ENCODE assay signal across 9 mouse cellular contexts in genomic region chr5:33982731-33983259, GRCm38 (mm10). TPM values are rescaled to one million over a fixed set of nuclear protein-coding genes. Genes with fewer than 3 reads are reported as not detected.
DNase-seq lines count a peak whose midpoint lies in the region; ATAC-seq and TF ChIP-seq lines count a peak whose summit lies in the region.
"Had no signal": no experiment of that assay in that cellular context is flagged by ENCODE, and none has a peak within 500 bp of the region (broad histone marks: within the 10 kb centered on the region; RNA-seq: fewer than 3 reads in every experiment).

No protein-coding gene starts in this region.

- ATAC-seq in frontal cortex, adult (ENCODE audit: low TSS enrichment), result peak; percentile 38
- 0 out of 2 replicates have a peak, but pooled peaks have one; percentile 8 for ATAC-seq in limb, embryonic 11.5 days (ENCODE audit: insufficient number of reproducible peaks, low FRiP score, low TSS enrichment, low read depth)

- peak overlapping the region; percentile 80 for H3K4me2 ChIP-seq in limb, embryonic 11.5 days (ENCODE audit: low read depth, severe bottlenecking)

- peak overlapping the region; percentile 63 for H3K9ac ChIP-seq in limb, embryonic 11.5 days (ENCODE audit: low read length)

- H3K4me1 ChIP-seq in spleen, adult 2 months (ENCODE audit: control insufficient read depth, insufficient read depth, insufficient read length), result peaks cover 10% of the 10 kb centered on the region
- peaks cover 4% of the 10 kb centered on the region; the same call in 1 of the 2 replicates for H3K4me1 ChIP-seq in limb, embryonic 11.5 days (ENCODE audit: control insufficient read depth, insufficient read depth, low read length)
- H3K4me1 ChIP-seq in small intestine, adult 2 months (ENCODE audit: control insufficient read depth, insufficient read depth, insufficient read length, low read length), result peaks cover 5% of the 10 kb centered on the region; the same call in 1 of the 2 replicates

- DNase-seq in frontal cortex, postnatal 25 days (ENCODE audit: low spot score in 2 of 2), result no peak
- DNase-seq in spleen, adult 2 months (ENCODE audit: low read depth in 1 of 2, low spot score in 2 of 2), result no peak
- no peak for DNase-seq in spleen, postnatal 14 days (ENCODE audit: low spot score in 2 of 2)
- DNase-seq in limb, embryonic 11.5 days (ENCODE audit: low spot score), result no peak
- DNase-seq in urinary bladder, postnatal 14 days (ENCODE audit: low spot score), result no peak
- DNase-seq in right cerebral cortex, postnatal 10 days (ENCODE audit: low spot score in 2 of 2), result no peak

- H3K27ac ChIP-seq in spleen, adult 2 months (ENCODE audit: insufficient read depth, low read length), result no peak overlapping the region
- no peak overlapping the region for H3K27ac ChIP-seq in limb, embryonic 11.5 days (replicated peaks; ENCODE audit: low read depth, low read length)
- H3K27ac ChIP-seq in small intestine, adult 2 months (ENCODE audit: insufficient read depth, low read depth, low read length), result no peak overlapping the region

- TF ChIP-seq CTCF in spleen, adult 2 months (IDR thresholded peaks at IDR 0.05; ENCODE audit: extremely low read depth, insufficient read depth, insufficient read length, insufficient replicate concordance), result no peak
- TF ChIP-seq CTCF in small intestine, adult 2 months (IDR thresholded peaks at IDR 0.05; ENCODE audit: extremely low read depth, insufficient read length, insufficient replicate concordance, low read depth, low read length), result no peak

- peak overlapping the region; percentile 66 for H3K4me3 ChIP-seq in spleen, adult 2 months (ENCODE audit: extremely low read depth, insufficient read depth, insufficient read length)
- H3K4me3 ChIP-seq in limb, embryonic 11.5 days (ENCODE audit: low read depth, low read length), result peak overlapping the region; percentile 92
- peak overlapping the region; percentile 71 for H3K4me3 ChIP-seq in small intestine, adult 2 months (ENCODE audit: low read depth, low read length)

- TF ChIP-seq POLR2A in spleen, adult 2 months (IDR thresholded peaks at IDR 0.05; ENCODE audit: low read depth, low read length), result no peak
- no peak for TF ChIP-seq POLR2A in small intestine, adult 2 months (IDR thresholded peaks at IDR 0.05; ENCODE audit: low read depth, low read length)

- peaks cover 7% of the 10 kb centered on the region; the same call in 1 of the 2 replicates for H3K27me3 ChIP-seq in spleen, adult 2 months (ENCODE audit: control insufficient read depth, insufficient read depth, low read length)
- H3K27me3 ChIP-seq in limb, embryonic 11.5 days (ENCODE audit: control insufficient read depth, insufficient read depth, low read length), result no peaks in the 10 kb centered on the region
- peaks cover 21% of the 10 kb centered on the region for H3K27me3 ChIP-seq in small intestine, adult 2 months (ENCODE audit: control insufficient read depth, insufficient read depth, low read length)
- H3K27me3 ChIP-seq: CH12.LX had no signal

- no peaks in the 10 kb centered on the region for H3K9me3 ChIP-seq in limb, embryonic 11.5 days (ENCODE audit: control insufficient read depth, low read length)

- WGBS in spleen, adult 2 months, result 19% methylated on average over 25 of the region's 26 CpGs
- 5% methylated on average over 26 of the region's 26 CpGs for WGBS in limb, embryonic 11.5 days
- WGBS in small intestine, adult 2 months, result 8% methylated on average over 26 of the region's 26 CpGs

- H3K36me3 ChIP-seq in spleen, adult 2 months (ENCODE audit: control insufficient read depth, insufficient read depth, low read length), result no peaks in the 10 kb centered on the region
- no peaks in the 10 kb centered on the region for H3K36me3 ChIP-seq in limb, embryonic 11.5 days (ENCODE audit: control insufficient read depth, insufficient read depth, low read length)
- no peaks in the 10 kb centered on the region for H3K36me3 ChIP-seq in small intestine, adult 2 months (ENCODE audit: control insufficient read depth, insufficient read depth, low read length)

RNA-seq across cellular contexts. Expression of gene Gm1673, which starts 0.4 kb away (rescaled TPM):
- 6.0 and 12.8 TPM in 2 replicates for polyA plus RNA-seq in spleen, adult 2 months (2012; rRNA removed)
- polyA plus RNA-seq in limb, embryonic 11.5 days (2014; fragmentation: Nextera tagmentation; extraction: Ambion mirVana), result 150 and 154 TPM in 2 replicates
- polyA plus RNA-seq in small intestine, adult 2 months (2012; rRNA removed), result 6.9 and 9.8 TPM in 2 replicates

RNA-seq across cellular contexts. Expression of gene Nat8l, which starts 13.0 kb away (rescaled TPM):
- 2.8 and 3.6 TPM in 2 replicates for polyA plus RNA-seq in spleen, adult 2 months (2012; rRNA removed)
- polyA plus RNA-seq in limb, embryonic 11.5 days (2014; fragmentation: Nextera tagmentation; extraction: Ambion mirVana), result 0.09 and 0.21 TPM in 2 replicates
- 0.32 and 0.34 TPM in 2 replicates for polyA plus RNA-seq in small intestine, adult 2 months (2012; rRNA removed)

RNA-seq across cellular contexts. Expression of gene Nelfa, which starts 46.6 kb away (rescaled TPM):
- polyA plus RNA-seq in spleen, adult 2 months (2012; rRNA removed), result 29.8 and 37.2 TPM in 2 replicates
- 71.0 and 78.7 TPM in 2 replicates for polyA plus RNA-seq in limb, embryonic 11.5 days (2014; fragmentation: Nextera tagmentation; extraction: Ambion mirVana)
- 16.6 and 30.8 TPM in 2 replicates for polyA plus RNA-seq in small intestine, adult 2 months (2012; rRNA removed)

Comparison
In these comparisons a context has a peak if more than half of its experiments do, and no peak if none do; other contexts are left out.
1. RNA of gene Gm1673, which starts 0.4 kb away (polyA plus RNA-seq): 150 to 154 TPM in limb, embryonic 11.5 days; 6.9 to 9.8 TPM in small intestine, adult 2 months and 6.0 to 12.8 TPM in spleen, adult 2 months; every median in the first group is over 10 times any median in the second.
2. Peak in every context shown above with its lines, with median percentiles within 50 percentile points of each other: H3K4me3 ChIP-seq.